Mouse (Mus musculus) liver, postnatal 0 days (tissue): ENCODE data around the gene Map4k5.

Experiments
- CTCF ChIP-seq: sonication (generic); IDR thresholded peaks from 2 replicates; pipeline ENCODE4 v1.5.1; 2016; ENCODE audit warnings: antibody characterized with exemption, low read depth
- EP300 ChIP-seq: IDR thresholded peaks from 2 replicates; pipeline ENCODE4 v1.6.1; 2016; ENCODE audit warnings: antibody characterized with exemption, low read depth, mild to moderate bottlenecking

- no peak for TF ChIP-seq EP300
- no peak for TF ChIP-seq CTCF
These were observed 4.7 kb downstream of the Map4k5 start for GRCm38 (mm10) chr12:69888345-69888744.
